Mouse (Mus musculus): ENCODE data around the gene Mvk.

- TF ChIP-seq POLR2A (IDR thresholded peaks at IDR 0.05; ENCODE audit: borderline replicate concordance, insufficient read depth, low read length) (no peak), CTCF (IDR thresholded peaks at IDR 0.05; ENCODE audit: borderline replicate concordance, insufficient read depth, low read depth, low read length) (no peak)
Observed at GRCm38 (mm10) chr5:114407810-114408209, 36.3 kb upstream of the Mvk start.
